Mouse (Mus musculus): ENCODE measurements around the gene Kcnq1. TPM values are rescaled to one million over a fixed set of nuclear protein-coding genes. Genes with fewer than 3 reads are reported as not detected.

The Kcnq1 gene
- polyA plus RNA-seq, 1 experiment from 2014 or later: 0.48 TPM

GRCm38 (mm10) chr7:143464811-143465560, 358.8 kb downstream of the Kcnq1 start:
- Histone ChIP-seq H3K36me3 (ENCODE audit: poor library complexity, severe bottlenecking) (no peaks in the 10 kb centered on the region), H3K27me3 (peaks cover 57% of the 10 kb centered on the region), H3K4me3 (peak overlapping the region; percentile 30), H3K9ac (peak overlapping the region; percentile 57), H3K9me3 (replicated peaks) (peaks cover 12% of the 10 kb centered on the region), H3K4me2 (peak overlapping the region; percentile 65), H3K4me1 (peaks cover 29% of the 10 kb centered on the region), H3K27ac (no peak overlapping the region)
- 25% methylated on average over 53 of the region's 56 CpGs for WGBS
- peak; percentile 7; the same call in 1 of the 2 replicates for ATAC-seq

DNA sequence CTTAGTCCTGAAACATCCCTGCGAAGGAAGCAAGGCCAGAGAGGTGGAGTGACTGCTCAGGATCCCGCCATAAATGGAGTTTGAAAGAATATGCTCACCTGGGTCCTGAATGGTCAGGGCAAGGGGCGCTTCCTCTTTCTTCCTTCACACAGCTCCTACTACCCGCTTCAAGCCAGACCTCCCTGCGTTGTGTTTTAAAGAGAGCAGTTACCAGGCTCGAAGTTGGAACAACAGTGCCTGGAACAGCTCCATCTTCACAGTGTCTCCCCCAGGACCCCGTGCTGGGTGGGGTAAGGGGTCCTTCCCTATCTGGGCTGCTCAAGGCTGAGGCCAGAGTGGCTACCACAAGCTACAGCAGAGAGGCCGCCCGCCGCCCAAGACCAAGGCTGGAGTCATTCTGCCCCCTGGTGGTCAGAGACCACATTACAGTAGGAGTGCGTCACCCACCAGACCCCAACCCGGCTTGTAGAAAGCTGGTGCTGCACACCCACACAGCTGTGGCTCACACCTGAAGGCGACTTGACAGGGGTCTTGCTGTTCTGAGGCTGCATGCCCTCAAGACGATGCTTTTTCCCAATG, 360.0 kb downstream of the Kcnq1 start:
- Histone ChIP-seq H3K9me3 (replicated peaks) (0 out of 2 replicates have a peak, but pooled peaks cover 2% of the 10 kb centered on the region), H3K36me3 (ENCODE audit: poor library complexity, severe bottlenecking) (no peaks in the 10 kb centered on the region), H3K27me3 (peaks cover 57% of the 10 kb centered on the region), H3K4me1 (peaks cover 29% of the 10 kb centered on the region), H3K9ac (no peak overlapping the region), H3K27ac (no peak overlapping the region), H3K4me3 (no peak overlapping the region), H3K4me2 (no peak overlapping the region)
- peak; percentile 19; the same call in 1 of the 2 replicates for ATAC-seq
- 34% methylated on average over 14 of the region's 14 CpGs for WGBS

- Histone ChIP-seq H3K9me3 (replicated peaks) (no peaks in the 10 kb centered on the region), H3K27ac (no peak overlapping the region), H3K4me1 (peaks cover 29% of the 10 kb centered on the region), H3K36me3 (ENCODE audit: poor library complexity, severe bottlenecking) (no peaks in the 10 kb centered on the region), H3K9ac (no peak overlapping the region), H3K4me2 (peak overlapping the region; percentile 33; the same call in 1 of the 2 replicates), H3K4me3 (no peak overlapping the region), H3K27me3 (peaks cover 49% of the 10 kb centered on the region)
- ATAC-seq: no peak
- 0% methylated on average over 6 of the region's 6 CpGs for WGBS
Measured at GRCm38 (mm10) chr7:143467714-143468113, 361.6 kb downstream of the Kcnq1 start.

- peaks cover 24% of the 10 kb centered on the region for H3K4me1 ChIP-seq
- no peaks in the 10 kb centered on the region for H3K36me3 ChIP-seq (ENCODE audit: poor library complexity, severe bottlenecking)
- H3K4me3 ChIP-seq: no peak overlapping the region
- H3K4me2 ChIP-seq: no peak overlapping the region
- peaks cover 29% of the 10 kb centered on the region for H3K27me3 ChIP-seq
- H3K9me3 ChIP-seq (replicated peaks): no peaks in the 10 kb centered on the region
- H3K27ac ChIP-seq: no peak overlapping the region
- H3K9ac ChIP-seq: no peak overlapping the region
- WGBS: 19% methylated on average over 8 of the region's 8 CpGs
- ATAC-seq: peak; percentile 54
Measured at GRCm38 (mm10) chr7:143469946-143470345, 363.8 kb downstream of the Kcnq1 start.

- no peak within 1 kb of the TSS for H3K4me2 ChIP-seq
- no peak for ATAC-seq
- no peaks in the 10 kb centered on the region for H3K9me3 ChIP-seq (replicated peaks)
- no peaks in the 10 kb centered on the region for H3K4me1 ChIP-seq
- no peak within 1 kb of the TSS for H3K27ac ChIP-seq
- no peaks in the 10 kb centered on the region for H3K36me3 ChIP-seq (ENCODE audit: poor library complexity, severe bottlenecking)
- H3K27me3 ChIP-seq: peaks cover 26% of the 10 kb centered on the region
- 54% methylated on average over 4 of the region's 4 CpGs for WGBS
- no peak within 1 kb of the TSS for H3K9ac ChIP-seq
- no peak within 1 kb of the TSS for H3K4me3 ChIP-seq
Measured at GRCm38 (mm10) chr7:143473347-143474101, 367.4 kb downstream of the Kcnq1 start, which contains the start of gene Slc22a18. TSS of gene Slc22a18 (plus strand) at chr7:143473736.

GRCm38 (mm10) chr7:143474811-143475210, 368.6 kb downstream of the Kcnq1 start:
- H3K27me3 ChIP-seq: peaks cover 18% of the 10 kb centered on the region; the same call in 1 of the 2 replicates
- H3K4me3 ChIP-seq: no peak overlapping the region
- H3K4me1 ChIP-seq: no peaks in the 10 kb centered on the region
- ATAC-seq: no peak
- no peak overlapping the region for H3K4me2 ChIP-seq
- H3K9ac ChIP-seq: no peak overlapping the region
- no peaks in the 10 kb centered on the region for H3K9me3 ChIP-seq (replicated peaks)
- WGBS: 37% methylated on average over 10 of the region's 10 CpGs
- no peaks in the 10 kb centered on the region for H3K36me3 ChIP-seq (ENCODE audit: poor library complexity, severe bottlenecking)
- no peak overlapping the region for H3K27ac ChIP-seq

- no peak for ATAC-seq
- Histone ChIP-seq H3K9ac (no peak overlapping the region; the same call in 1 of the 2 replicates), H3K9me3 (replicated peaks) (no peaks in the 10 kb centered on the region), H3K36me3 (ENCODE audit: poor library complexity, severe bottlenecking) (no peaks in the 10 kb centered on the region), H3K27ac (no peak overlapping the region), H3K27me3 (peaks cover 14% of the 10 kb centered on the region; the same call in 1 of the 2 replicates), H3K4me2 (no peak overlapping the region), H3K4me1 (no peaks in the 10 kb centered on the region), H3K4me3 (no peak overlapping the region)
- WGBS: 84% methylated on average over 11 of the region's 11 CpGs
Measured at GRCm38 (mm10) chr7:143475876-143476275, 369.7 kb downstream of the Kcnq1 start.

Other genes with a start within 250 kb of the Kcnq1 start
- 8.0 and 9.9 TPM in 2 replicates for gene Th, start 175.2 kb upstream of the Kcnq1 start, polyA plus RNA-seq (2015; fragmentation: Nextera tagmentation; extraction: Ambion mirVana)
- gene Ascl2, start 137.1 kb upstream of the Kcnq1 start, polyA plus RNA-seq (2015; fragmentation: Nextera tagmentation; extraction: Ambion mirVana): 0.21 TPM in 1 of 2 replicates, not detected in the other
- 0.81 and 0.83 TPM in 2 replicates for gene Tspan32, start 101.3 kb upstream of the Kcnq1 start, polyA plus RNA-seq (2015; fragmentation: Nextera tagmentation; extraction: Ambion mirVana)
- 217 and 236 TPM in 2 replicates for gene Cd81, start 53.6 kb upstream of the Kcnq1 start, polyA plus RNA-seq (2015; fragmentation: Nextera tagmentation; extraction: Ambion mirVana)
- gene Tssc4, start 37.1 kb upstream of the Kcnq1 start, polyA plus RNA-seq (2015; fragmentation: Nextera tagmentation; extraction: Ambion mirVana): 108 and 122 TPM in 2 replicates
- 1.3 and 1.7 TPM in 2 replicates for gene Trpm5, start 11.7 kb upstream of the Kcnq1 start, polyA plus RNA-seq (2015; fragmentation: Nextera tagmentation; extraction: Ambion mirVana)